Mouse (Mus musculus) gastrocnemius, adult 8-10 months (tissue): ENCODE measurements around the gene Maats1. TPM values are rescaled to one million over a fixed set of nuclear protein-coding genes. Genes with fewer than 3 reads are reported as not detected.

Source experiments
- total RNA-seq, 4 experiments: library from RNA; stranded (reverse); gene quantifications; 2 replicates each; pipeline ENCODE4 v1.2.4; 2022

Gene Maats1
- total RNA-seq, 4 experiments from 2014 or later = not detected

Other genes with a start within 250 kb of the Maats1 start
- not detected for gene Nr1i2, start 47.3 kb downstream of the Maats1 start, total RNA-seq
- gene Cox17, start 4.8 kb upstream of the Maats1 start, total RNA-seq = 100 to 1,000 TPM; 115 to 194 (median 149) TPM
- gene Gm21987, start 4.9 kb upstream of the Maats1 start, total RNA-seq = not detected
- 10 to 100 TPM; 55.3 to 81.4 (median 68.5) TPM for gene Popdc2, start 20.1 kb upstream of the Maats1 start, total RNA-seq
- 1 to 10 TPM; 2.5 to 4.7 (median 3.6) TPM for gene Pla1a, start 91.0 kb upstream of the Maats1 start, total RNA-seq
- gene Adprh, start 110.6 kb upstream of the Maats1 start, total RNA-seq = 10 to 100 TPM; 17.3 to 17.5 (median 17.4) TPM
- under 1 TPM in 2 of 4 experiments, not detected in 2; 0.12 to 0.22 TPM for gene Cd80, start 113.4 kb upstream of the Maats1 start, total RNA-seq
- gene Timmdc1, start 180.5 kb upstream of the Maats1 start, total RNA-seq = 10 to 100 TPM; 42.4 to 50.3 (median 43.5) TPM
- 10 to 100 TPM in 3 of 4 experiments, 1 to 10 TPM in 1; 8.9 to 11.1 (median 10.5) TPM for gene Poglut1, start 208.1 kb upstream of the Maats1 start, total RNA-seq
- 10 to 100 TPM; 14.0 to 19.3 (median 15.5) TPM for gene Tmem39a, start 216.6 kb upstream of the Maats1 start, total RNA-seq